Mouse (Mus musculus): Measurements from ENCODE around the gene Mlxipl.

The Mlxipl gene

DNA sequence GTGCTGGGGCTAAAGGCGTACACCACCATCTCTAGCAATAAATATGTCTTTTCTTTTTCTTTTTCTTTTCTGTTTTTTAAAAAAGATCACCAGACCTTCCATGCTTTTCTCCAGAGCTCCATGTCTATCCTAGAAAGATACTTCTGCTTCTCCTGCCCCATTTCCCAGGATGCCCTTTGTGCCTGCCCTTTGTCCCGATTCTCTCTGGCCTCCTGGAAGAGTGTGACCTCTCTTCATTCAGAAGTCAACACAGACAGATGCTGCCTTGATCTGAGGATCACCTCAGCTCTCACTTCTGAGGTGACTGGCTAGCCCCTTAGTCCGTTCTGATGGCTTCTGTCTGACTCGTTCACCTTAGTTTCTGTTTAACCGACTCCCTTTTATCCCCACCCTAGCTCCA lies 9.2 kb upstream of the Mlxipl start:
- DNase-seq = no peak

DNA sequence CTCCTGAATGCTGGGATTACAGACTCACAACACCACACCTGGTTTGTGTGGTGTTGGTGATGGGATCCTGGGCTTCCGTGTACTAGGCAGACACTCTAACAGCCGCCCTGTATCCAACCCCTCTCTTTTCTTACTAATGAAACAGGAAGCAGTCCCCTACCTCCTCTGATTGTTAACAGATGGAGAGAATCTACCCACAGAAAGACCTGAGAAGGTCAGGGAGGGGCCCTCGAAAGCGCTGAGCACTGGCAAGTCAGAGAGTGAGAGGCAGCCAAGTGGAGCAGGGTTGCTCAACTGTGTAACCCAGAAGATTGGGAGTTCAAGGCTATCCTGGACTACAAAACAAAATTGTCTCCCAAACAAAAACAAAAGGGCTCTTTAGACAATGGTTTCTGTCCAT lies 2.8 kb upstream of the Mlxipl start:
- no peak for DNase-seq

DNA sequence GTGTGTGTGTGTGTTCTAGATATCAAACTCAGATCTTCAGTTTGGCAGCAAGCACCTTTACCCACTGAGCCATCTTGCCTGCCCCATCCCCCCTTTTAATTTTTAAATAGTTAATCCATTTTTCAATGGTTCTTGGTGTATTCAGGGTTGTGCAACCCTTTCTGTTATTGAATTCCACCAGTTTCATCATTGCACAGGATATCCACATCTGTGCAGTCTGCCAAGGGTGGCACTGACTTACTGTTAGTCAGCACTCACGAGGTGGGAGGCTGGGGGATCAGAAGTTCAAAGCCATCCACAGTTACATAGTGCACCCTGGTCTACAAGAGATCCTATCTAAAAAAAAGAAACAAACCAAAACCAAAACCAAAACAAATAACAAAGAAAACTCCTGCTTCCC lies 11.3 kb downstream of the Mlxipl start:
- DNase-seq = no peak

DNA sequence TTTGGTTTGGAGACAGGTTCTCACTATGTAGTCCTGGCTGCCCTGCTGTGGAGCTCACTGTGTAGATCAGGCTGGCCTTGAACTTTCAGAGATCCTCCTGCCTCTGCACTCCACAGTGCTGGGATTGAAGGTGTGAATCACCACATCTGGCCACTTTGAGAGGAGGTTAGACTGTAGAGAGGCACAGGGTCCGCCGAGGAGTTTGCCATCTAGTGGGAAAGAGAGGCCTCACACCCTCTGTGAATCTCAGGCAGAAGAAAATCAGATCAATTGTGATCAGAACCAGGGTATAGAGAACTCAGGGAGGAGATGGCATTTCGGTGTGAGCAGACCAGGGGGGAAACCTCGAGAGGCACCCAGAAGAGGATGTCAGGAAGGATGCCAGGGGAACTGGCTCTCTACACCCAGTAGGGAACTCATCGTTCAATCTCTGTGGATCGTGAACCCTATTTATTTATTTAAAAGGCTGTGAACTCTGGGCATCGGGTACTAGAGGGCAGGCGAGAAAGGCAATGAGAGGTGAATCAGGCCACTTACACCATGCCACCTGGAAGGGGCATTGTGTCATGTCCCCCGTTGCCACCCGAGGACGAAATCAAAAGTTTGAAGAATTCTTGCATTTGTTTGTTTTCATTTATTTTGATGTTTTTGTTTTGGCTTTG lies 14.4 kb downstream of the Mlxipl start:
- peak; percentile 38 for DNase-seq

DNA sequence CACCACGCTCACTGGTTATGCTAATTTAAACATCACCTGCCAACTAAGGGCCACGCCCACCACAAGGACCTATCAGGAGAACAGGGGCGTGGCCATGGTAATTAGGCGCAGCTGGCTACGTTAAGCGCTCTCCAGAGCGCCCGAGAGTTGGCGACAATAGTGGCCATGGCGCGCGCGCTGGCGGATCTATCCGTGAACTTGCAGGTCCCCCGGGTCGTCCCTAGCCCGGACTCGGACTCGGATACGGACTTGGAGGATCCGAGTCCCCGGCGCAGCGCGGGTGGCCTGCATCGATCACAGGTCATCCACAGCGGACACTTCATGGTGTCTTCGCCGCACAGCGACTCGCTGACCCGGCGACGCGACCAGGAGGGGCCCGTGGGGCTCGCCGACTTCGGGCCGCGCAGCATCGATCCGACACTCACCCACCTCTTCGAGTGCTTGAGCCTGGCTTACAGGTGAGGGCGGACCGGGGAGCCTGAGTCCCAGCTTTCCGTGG lies 17.1 kb downstream of the Mlxipl start:
- peak; percentile 87 to 89 for DNase-seq

DNA sequence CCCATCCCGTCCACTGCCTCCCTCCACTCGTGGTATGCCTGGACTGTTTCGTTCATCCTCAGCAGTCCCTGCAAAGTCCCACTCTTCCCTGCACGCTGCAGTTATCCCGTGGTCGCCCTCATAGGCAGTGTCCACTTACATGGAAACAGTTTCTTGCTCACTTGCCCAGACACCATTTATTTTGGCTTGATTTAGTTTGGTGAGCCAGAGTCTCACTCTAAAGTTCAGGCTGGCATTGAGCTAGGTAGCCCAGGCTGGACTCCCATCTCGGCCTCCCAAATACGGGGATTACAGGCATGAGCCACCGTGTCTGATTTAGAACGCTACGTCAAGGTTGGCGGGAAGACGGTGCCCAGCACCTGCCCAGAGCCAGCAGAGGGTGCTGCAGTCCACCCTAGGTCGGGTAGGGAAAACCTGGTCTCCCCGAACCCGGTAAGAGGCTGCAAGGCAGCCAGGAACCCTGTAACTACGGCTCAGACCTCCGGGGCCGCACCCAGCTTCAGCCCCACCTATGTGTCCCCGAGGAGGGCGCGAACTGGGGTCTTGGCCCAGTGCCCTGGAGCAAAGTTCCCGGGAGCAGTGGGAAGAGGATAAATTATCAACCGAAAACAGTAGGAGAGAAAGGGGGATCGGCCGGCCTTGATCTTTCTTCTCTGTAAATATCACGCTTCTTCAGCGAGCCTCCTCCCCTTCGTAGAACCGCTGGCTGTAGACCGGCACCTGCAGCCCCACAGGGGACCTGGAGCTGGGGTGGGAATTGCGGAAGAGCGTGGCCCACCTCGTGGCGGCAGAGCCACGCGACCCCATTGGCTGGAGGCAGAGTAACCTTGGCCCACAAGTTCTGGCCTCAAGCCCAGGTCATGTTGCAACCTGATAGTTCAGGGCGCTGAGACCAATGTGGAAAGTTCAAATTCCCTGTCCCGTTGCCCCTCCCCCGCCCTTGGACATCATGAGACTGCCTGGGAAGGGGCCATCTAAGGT lies 18.1 kb downstream of the Mlxipl start:
- DNase-seq = peak; percentile 78

DNA sequence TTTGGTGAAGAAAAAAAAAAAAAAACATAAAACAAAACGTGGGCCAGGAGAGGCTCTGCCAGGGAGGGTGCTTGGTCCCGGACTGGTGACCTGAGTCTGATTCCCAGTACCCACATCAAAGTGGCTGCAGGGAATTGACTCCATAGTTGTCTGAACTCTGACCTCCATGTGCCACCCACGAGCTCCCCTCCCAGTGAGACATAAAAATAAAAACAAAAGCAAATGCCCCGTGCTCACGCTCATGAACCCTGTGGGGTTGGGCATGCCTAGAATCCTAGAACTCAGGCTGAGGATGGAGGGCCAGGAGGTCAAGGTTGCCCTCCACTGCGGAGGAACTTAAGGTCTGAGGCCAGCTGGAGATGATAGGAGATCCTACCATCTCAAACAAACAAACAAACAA lies 19.3 kb downstream of the Mlxipl start:
- DNase-seq = no peak

DNA sequence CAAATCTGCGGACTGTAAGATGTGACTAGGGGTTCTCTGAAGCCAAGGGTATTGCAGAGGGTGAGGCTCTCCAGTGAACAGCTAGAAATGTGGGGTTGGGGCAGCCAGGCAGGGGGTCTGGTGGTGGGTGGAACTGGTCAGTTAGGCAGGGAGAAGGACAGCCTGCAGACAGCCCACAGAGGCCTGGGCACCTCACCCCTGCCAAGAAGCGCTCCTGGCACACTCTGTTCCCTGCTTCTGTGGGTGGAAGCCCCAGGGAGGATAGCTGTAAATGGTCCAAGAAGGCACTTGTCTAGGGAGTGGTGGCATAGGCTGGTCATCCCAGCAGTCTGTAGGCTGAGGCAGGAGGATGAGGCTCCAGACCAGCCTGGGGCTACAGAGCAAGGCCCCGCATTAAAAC lies 19.7 kb downstream of the Mlxipl start:
- no peak for DNase-seq

DNA sequence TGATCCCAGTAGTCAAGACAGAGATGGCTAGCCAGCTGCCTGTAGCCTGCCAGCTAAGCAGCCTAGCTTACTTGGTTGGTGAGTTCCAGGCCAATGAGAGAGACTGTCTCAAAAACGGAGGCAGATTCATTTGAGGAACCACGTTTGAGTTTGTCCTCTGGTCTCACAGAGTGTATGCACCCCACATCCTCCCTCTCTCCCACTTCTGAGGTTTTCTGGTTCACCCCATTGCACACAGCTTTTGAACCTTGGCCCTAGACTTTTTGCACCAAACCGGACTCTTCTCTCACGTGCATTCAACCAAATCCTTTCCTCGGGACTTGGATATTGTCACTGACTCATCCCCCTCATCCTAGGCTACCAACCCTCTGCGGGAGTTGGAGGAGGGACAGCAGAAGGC lies 20.3 kb downstream of the Mlxipl start:
- no peak for DNase-seq

DNA sequence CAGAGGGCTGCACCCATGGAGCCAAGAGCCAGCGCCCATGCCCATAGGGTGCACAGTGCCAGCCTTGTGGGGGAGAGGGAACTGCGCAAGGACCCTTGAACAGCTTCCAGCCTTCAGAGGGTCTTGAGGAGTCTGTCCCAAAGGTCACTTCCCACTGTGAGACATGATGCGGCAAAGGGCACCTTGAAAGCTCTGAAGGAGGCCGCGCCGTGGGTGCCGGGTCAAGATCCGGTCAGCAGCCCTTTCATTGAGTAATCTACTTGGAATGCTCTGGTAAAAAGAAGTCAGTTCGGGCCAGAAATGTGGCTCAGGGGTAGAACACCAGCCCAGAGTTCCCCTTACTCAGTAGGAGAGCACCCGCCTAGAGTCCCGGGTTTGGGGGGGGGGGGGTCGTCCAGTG lies 24.1 kb downstream of the Mlxipl start:
- no peak for DNase-seq

DNA sequence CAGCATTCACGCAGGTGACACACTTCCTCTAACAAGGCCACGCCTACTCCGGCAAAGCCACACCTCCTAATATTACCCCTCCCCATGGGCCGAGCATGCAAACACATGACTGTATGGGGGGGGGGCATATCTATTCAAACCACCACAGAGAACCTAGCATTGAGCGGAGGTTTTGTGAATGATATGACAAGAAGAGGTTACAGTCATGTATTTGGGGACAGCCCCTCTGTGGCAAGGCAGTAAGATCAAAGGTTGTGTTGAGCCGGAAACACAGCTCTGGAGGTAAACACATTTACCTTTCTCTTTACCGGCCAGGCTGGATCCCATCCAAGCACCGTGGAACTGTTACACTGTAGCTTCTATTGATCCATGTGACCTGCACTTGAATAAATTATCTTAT lies 25.6 kb downstream of the Mlxipl start:
- no peak for DNase-seq

DNA sequence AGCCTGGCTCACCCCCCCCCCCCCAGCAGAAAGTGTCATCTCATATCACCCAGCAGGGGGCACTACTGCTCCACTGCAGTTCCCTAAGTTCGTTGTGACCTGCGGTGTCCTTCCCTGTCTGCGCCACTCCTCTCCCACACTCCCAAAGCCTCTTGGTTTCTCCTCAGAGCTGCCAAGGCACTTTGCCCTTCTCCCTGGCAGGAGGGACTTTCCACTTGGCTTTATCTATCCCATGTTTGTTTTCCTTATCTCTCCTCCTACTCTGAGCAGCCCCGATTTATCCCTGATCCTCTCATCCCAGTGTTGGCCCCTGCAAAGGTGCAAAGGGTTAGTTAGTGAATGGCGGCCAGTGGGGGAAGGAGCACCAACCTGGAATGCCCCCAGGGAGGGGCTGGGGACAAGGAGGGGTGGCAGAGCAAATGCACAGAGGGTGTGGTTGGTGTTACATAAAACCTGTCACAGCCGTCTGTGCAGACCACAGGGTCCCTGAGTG lies 28.9 kb downstream of the Mlxipl start:
- peak; percentile 72 to 80 for DNase-seq

DNA sequence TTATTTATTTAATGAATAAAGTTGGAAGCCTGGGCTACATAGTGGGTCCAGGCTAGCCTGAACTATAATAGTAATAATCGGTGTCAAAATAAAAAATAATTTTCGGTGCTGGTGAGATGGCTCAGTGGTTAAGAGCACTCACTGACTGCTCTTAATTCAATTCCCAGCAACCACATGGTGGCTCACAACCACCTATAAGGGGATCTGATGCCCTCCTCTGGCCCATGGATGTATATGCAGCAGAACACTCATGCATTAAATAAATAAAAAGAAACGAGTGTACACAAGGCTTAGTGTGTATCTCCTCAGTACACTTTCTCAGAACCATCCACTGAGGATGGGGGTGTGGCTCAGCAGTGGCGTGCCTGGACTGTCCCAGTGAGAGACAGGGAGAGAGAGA lies 31.1 kb downstream of the Mlxipl start:
- DNase-seq = no peak

DNA sequence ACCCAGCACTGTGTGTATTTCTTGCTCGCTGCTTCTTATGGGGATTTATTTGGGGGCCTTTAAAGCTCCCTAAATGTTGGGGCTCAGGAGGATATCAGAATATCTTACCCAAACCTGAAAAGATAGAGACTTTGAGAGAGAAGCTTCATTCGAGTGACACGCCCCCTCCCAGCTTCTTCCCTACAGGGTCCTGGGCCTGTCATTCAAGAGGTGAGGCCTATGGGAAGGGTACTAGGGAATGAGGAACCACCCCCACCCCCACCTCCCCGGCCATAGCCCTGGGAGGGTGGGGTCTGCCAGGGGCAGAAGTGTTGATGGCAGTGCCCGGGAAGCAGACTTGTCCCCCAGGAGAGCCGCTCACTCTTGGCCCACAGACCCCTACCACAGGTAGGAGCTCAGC lies 36.4 kb downstream of the Mlxipl start:
- no peak for DNase-seq

DNA sequence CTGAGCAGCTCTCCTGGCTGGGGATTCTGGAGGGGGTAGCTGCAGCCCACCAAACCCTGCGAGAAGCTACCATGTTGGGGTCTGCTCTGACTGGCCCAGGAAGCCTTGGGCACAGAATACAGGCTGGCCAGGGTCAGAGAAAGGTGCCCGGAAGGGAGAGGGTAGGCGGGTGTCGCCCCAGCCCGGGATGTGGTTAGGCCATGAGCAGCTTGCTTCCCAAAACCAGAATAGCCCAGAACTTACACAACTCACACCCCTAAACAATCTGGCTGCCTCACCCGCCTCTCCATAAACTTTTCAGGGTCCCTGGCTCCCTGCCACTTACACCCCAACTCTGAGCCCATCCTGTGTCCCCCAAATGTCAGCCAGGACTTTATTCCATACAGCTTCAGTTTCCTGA lies 38.0 kb downstream of the Mlxipl start:
- no peak for DNase-seq

DNA sequence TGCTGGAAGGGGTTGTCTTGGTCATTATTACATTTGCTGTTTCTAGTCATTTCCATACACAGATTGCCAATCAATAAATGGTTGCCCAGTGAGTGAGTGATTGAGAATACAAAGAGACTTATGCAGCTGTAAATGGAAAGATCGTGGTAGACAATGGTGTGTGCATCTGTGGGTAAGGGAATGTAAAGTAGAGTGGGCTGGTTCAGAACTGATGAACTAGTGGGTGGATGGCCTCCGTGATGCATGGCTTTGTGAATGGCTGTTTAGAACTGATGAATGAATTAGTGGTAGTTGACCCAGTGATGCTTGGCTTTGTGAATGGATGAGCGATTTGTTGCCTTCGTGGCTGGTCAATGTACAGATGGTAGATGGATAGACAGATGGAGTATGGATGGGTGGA lies 40.1 kb downstream of the Mlxipl start:
- no peak for DNase-seq

DNA sequence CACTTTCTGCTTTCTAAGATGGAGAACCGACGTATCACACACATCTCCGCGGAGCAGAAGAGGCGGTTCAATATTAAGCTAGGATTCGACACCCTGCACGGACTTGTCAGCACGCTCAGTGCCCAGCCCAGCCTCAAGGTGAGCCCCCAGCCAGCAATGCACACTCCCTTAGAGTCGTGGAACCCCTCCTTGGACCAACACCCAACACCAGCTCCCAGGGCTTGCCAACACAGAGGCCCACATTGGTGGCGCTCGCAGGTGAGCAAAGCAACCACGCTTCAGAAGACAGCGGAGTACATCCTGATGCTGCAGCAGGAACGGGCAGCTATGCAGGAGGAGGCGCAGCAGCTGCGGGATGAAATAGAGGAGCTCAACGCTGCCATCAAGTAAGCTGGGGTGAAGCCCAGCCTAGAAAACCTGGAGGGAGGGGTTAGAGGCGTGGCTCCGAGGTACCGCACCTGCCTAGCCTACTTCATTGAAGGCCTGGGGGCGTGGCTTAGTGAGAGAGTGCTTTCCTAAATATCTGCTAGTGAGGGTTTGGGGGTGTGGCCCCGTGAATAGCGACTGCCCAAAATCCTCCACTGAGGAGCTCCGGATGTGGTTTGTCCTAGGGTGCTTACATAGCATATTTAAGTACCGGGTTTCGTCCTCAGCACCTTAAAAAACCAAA lies 44.2 kb downstream of the Mlxipl start:
- DNase-seq = peak in 1 of 2 experiments; percentile 30

DNA sequence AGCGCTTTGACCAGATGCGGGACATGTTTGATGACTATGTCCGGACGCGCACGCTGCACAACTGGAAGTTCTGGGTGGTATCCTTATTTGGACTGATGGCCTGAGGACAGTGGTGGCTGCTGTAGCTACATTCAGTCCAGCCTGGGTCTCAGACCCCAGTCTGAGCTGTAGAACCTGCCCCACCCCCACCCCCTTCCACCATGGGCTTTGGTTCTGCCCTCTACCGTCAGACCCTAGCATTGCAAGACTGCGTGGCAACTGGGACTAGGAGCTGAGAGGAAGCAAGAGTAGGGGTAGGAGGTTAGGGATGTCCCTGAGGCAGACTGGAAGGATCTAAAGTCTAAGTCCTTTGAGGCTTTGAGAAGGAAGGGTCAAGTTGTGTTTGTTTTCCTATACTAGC lies 44.8 kb downstream of the Mlxipl start:
- DNase-seq = peak; percentile 39 to 51

DNA sequence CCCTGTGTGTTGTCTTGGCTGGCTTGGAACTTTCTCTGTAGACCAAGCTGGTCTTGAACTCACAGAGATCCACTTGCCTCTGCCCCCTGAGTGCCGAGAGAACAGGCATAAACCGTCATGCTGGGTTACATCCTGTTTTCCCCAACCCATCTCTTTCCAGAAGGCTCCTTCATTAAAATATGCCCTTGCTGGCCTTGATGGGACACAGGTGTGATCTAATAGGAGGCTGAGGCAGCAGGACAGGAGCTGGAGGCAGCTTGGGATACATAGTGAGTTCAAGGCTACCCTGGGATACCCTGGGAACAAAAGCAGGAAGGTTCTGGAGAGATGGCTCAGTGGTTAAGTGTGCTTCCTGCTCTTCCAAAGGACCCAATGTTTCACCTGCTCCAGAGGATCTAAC lies 50.2 kb downstream of the Mlxipl start:
- no peak for DNase-seq

DNA sequence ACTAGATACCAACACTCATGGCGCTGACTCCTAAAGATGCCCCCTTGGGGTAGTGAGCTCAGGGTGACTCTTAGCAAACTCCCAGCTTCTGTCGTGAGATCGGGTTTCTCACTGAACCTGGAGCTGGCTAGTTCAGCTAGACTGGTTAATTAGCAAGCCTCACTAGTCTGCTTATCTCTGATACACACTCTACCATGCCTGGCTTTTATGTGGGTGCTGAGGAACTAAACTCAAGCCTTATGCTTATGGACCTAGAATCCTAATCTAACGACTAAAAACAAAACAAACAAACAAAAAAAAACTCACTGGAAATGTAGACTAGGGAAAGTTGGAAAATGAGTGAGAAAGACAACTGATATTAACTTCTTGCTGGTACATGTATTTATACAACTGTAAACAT lies 54.8 kb downstream of the Mlxipl start:
- DNase-seq = no peak

DNA sequence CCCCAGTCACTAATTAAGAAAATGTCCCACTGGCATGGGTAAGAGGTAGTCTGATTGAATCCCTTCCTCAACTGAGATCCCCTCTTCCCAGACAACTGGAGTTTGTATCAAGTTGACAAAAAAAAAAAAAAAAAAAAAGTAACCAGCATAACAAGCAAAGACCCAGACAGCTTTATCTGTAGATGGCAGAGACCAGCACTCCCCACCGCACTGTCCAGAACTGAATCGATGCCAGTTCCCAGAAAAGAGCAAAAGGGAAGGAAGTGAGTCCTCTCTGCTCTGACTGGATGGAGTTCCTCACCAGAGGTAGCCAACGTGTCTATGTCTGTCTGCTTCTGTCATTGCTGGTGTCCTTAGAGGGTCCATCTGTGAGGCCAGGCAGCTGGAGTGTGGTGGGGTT lies 55.8 kb downstream of the Mlxipl start:
- no peak for DNase-seq

DNA sequence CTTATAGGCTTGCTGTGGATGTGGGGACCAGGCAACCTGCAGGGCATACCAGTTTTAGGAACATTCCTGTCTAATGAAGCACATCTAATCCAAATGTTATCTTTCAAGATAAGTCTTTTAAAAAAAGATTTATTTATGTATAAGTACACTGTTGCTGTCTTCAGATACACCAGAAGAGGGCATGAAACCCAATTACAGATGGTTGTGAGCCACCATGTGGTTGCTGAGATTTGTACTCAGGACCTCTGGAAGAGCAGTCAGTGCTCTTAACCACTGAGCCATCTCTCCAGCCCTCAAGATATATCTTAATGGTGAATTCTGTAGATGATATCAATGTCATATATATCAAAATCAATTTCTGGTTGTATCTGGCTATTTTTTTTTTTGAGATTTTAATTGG lies 56.3 kb downstream of the Mlxipl start:
- no peak for DNase-seq

DNA sequence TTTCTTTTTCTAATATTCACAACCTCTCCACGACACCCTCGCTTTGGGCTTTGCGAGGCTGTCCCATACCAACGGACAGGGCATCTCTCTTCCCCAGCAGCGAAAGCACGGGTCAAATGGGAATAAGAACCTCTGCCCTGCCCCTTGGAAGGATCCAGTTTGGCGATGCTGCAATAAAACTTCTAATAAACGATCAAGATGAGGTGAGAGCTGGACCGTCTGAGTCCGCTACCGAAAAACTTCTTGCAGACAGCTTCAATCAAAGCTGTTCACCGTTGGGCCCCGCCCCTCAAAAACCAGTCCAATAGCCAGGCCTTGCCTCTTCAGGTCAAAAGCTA lies 59.0 kb downstream of the Mlxipl start:
- DNase-seq = no peak

Measured in cerebellum, postnatal 10 days (tissue).